Mouse (Mus musculus): ENCODE data around the gene Dnttip1.
"Not testable (repeated sequence)": the region's sequence is repeated elsewhere in the genome, so short reads cannot be mapped to it uniquely, and the experiment has no call there.

Gene Dnttip1

GRCm38 (mm10) chr2:164781876-164782275, 36.1 kb downstream of the Dnttip1 start:
- no peak for DNase-seq (ENCODE audit: low spot score)

- no peak for DNase-seq (ENCODE audit: low spot score)
Observed at GRCm38 (mm10) chr2:164783926-164784581, 38.3 kb downstream of the Dnttip1 start.

- peak; percentile 41 for DNase-seq (ENCODE audit: low spot score)
Observed at GRCm38 (mm10) chr2:164784869-164785420, 39.2 kb downstream of the Dnttip1 start.

- peak; percentile 92 for DNase-seq (ENCODE audit: low spot score)
Observed at GRCm38 (mm10) chr2:164785481-164786387, 40.0 kb downstream of the Dnttip1 start, which contains the start of gene Snx21. Gene Snx21 (plus strand): TSS chr2:164785823.

- peak; percentile 47 for DNase-seq (ENCODE audit: low spot score)
Observed at GRCm38 (mm10) chr2:164786388-164786885, 40.7 kb downstream of the Dnttip1 start.

GRCm38 (mm10) chr2:164787032-164787431, 41.2 kb downstream of the Dnttip1 start:
- no peak for DNase-seq (ENCODE audit: low spot score)

- DNase-seq (ENCODE audit: low spot score): no peak
Observed at GRCm38 (mm10) chr2:164787779-164788178, 42.0 kb downstream of the Dnttip1 start.

- no peak for DNase-seq (ENCODE audit: low spot score)
Observed at GRCm38 (mm10) chr2:164788411-164788810, 42.6 kb downstream of the Dnttip1 start.

GRCm38 (mm10) chr2:164790451-164790850, 44.7 kb downstream of the Dnttip1 start:
- DNase-seq (ENCODE audit: low spot score): no peak

- peak; percentile 68 for DNase-seq (ENCODE audit: low spot score)
Observed at GRCm38 (mm10) chr2:164791841-164792261, 46.1 kb downstream of the Dnttip1 start.

- peak; percentile 49 for DNase-seq (ENCODE audit: low spot score)
Observed at GRCm38 (mm10) chr2:164792400-164793190, 46.8 kb downstream of the Dnttip1 start.

- DNase-seq (ENCODE audit: low spot score): peak; percentile 77
Observed at GRCm38 (mm10) chr2:164793236-164793635, 47.5 kb downstream of the Dnttip1 start.

- peak; percentile 48 for DNase-seq (ENCODE audit: low spot score)
Observed at GRCm38 (mm10) chr2:164793772-164794171, 48.0 kb downstream of the Dnttip1 start.

GRCm38 (mm10) chr2:164794293-164794692, 48.5 kb downstream of the Dnttip1 start:
- DNase-seq (ENCODE audit: low spot score): peak; percentile 92

GRCm38 (mm10) chr2:164795868-164796267, 50.1 kb downstream of the Dnttip1 start:
- DNase-seq (ENCODE audit: low spot score): no peak

GRCm38 (mm10) chr2:164798554-164798953, 52.8 kb downstream of the Dnttip1 start:
- DNase-seq (ENCODE audit: low spot score): not testable (repeated sequence)

GRCm38 (mm10) chr2:164800252-164801004, 54.6 kb downstream of the Dnttip1 start:
- no peak for DNase-seq (ENCODE audit: low spot score)

GRCm38 (mm10) chr2:164803201-164803920, 57.6 kb downstream of the Dnttip1 start:
- DNase-seq (ENCODE audit: low spot score): no peak

- no peak for DNase-seq (ENCODE audit: low spot score)
Observed at GRCm38 (mm10) chr2:164803921-164804313, 58.1 kb downstream of the Dnttip1 start.

Data from testis, postnatal 10 days (tissue).